Mouse (Mus musculus) small intestine, adult 2 months (tissue): ENCODE measurements around the gene Deup1. TPM values are rescaled to one million over a fixed set of nuclear protein-coding genes. Genes with fewer than 3 reads are reported as not detected.

ENCODE experiments used
- H3K27ac ChIP-seq: fragments of 200-500 bp; 2 replicates; pipeline ENCODE4 v1.5.1; 2012; ENCODE audit warnings: low read depth, low read length, control low read depth, inconsistent platforms; ENCODE audit not compliant: insufficient read depth
- H3K27me3 ChIP-seq: fragments of 200-500 bp; 2 replicates; pipeline ENCODE4 v1.6.1; 2012; ENCODE audit warnings: mild to moderate bottlenecking, moderate library complexity, low read length, inconsistent platforms; ENCODE audit not compliant: control insufficient read depth, insufficient read depth
- H3K36me3 ChIP-seq: fragments of 200-500 bp; 2 replicates; pipeline ENCODE4 v1.6.1; 2012; ENCODE audit warnings: mild to moderate bottlenecking, low read length, control low read depth, inconsistent platforms; ENCODE audit not compliant: control insufficient read depth, insufficient read depth
- H3K4me1 ChIP-seq: fragments of 200-500 bp; 2 replicates; pipeline ENCODE4 v1.6.1; 2012; ENCODE audit warnings: low read length, inconsistent platforms, mixed read lengths; ENCODE audit not compliant: control insufficient read depth, insufficient read depth, insufficient read length
- H3K4me3 ChIP-seq: fragments of 200-500 bp; 2 replicates; pipeline ENCODE4 v1.5.1; 2012; ENCODE audit warnings: low read depth, mild to moderate bottlenecking, control low read depth, inconsistent platforms, low read length, moderate library complexity
- CTCF ChIP-seq: fragments of 200-500 bp; IDR thresholded peaks from 2 replicates; pipeline ENCODE4 v1.5.1; 2012; ENCODE audit warnings: low read depth, mild to moderate bottlenecking, control low read depth, inconsistent platforms, low read length, moderate library complexity, mixed read lengths; ENCODE audit not compliant: insufficient replicate concordance, insufficient read length; ENCODE audit errors: extremely low read depth
- POLR2A ChIP-seq: fragments of 200-500 bp; IDR thresholded peaks from 2 replicates; pipeline ENCODE4 v1.6.1; 2012; ENCODE audit warnings: low read depth, mild to moderate bottlenecking, control low read depth, inconsistent platforms, low read length, moderate library complexity
- WGBS: fragments of 180-500 bp; shearing (Covaris S2); methylation state at CpG from one replicate; pipeline ENCODE4 v1.1.7; 2018; 5-methylcytosine and 5-hydroxymethylcytosine counted together
- polyA plus RNA-seq: library from polyadenylated mRNA; depleted of rRNA; stranded (reverse); fragments of >200 nt; gene quantifications from 2 replicates; pipeline ENCODE4 v1.2.3, GENCODE M21; 2012

Gene Deup1
- polyA plus RNA-seq, 1 experiment: not detected

DNA sequence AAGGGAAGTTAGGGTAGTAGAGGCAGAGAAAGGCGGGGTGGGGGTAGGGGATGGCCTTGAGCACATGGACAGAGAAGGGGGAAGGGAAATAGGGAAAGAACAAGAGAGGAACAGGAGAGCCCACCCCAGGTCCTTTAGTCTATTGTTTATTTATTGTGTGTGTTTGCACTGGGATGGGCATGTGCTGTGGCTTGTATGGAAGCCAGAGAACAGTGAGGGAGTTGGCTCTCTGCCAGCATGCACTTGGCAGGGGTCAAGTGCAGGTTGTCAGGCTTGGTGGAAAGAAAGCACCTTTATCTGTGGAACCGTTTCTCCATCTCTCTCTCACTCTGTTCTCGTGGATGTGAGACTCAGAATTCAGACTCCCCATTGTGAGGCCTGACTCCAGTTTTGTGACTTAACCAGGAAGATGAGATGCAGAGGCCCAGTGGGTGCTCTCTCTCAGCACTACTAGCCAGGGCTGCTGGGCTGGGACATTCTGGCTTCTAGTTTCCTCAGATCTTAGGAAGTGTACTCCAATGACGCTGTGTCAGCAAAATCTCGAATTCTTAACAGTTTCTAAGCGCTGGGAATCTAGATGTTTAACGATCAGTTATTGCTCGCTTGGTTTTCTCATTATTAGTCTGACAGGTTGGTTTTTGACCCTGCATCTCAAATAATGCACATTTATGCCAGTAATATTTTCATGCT is 98.3 kb downstream of the Deup1 start:
- 28% methylated on average over 8 of the region's 8 CpGs for WGBS
- Histone ChIP-seq H3K27me3 (no peaks in the 10 kb centered on the region), H3K4me1 (peaks cover 17% of the 10 kb centered on the region), H3K4me3 (no peak overlapping the region), H3K36me3 (0 out of 2 replicates have a peak, but pooled peaks cover 5% of the 10 kb centered on the region), H3K27ac (peak overlapping the region; percentile 51; the same call in 1 of the 2 replicates)
- TF ChIP-seq CTCF (no peak), POLR2A (no peak)

GRCm38 (mm10) chr9:15528368-15528767 is 99.4 kb downstream of the Deup1 start:
- 54% methylated on average over 7 of the region's 7 CpGs for WGBS
- H3K27ac ChIP-seq: no peak overlapping the region
- no peak for TF ChIP-seq POLR2A
- TF ChIP-seq CTCF: no peak
- 0 out of 2 replicates have a peak, but pooled peaks cover 5% of the 10 kb centered on the region for H3K36me3 ChIP-seq
- H3K27me3 ChIP-seq: no peaks in the 10 kb centered on the region
- peaks cover 19% of the 10 kb centered on the region for H3K4me1 ChIP-seq
- H3K4me3 ChIP-seq: no peak overlapping the region

GRCm38 (mm10) chr9:15527846-15528245 is 99.9 kb downstream of the Deup1 start:
- no peaks in the 10 kb centered on the region for H3K27me3 ChIP-seq
- TF ChIP-seq POLR2A (no peak), CTCF (no peak)
- H3K4me3 ChIP-seq: no peak overlapping the region
- H3K27ac ChIP-seq: no peak overlapping the region
- WGBS: 28% methylated on average over 6 of the region's 6 CpGs
- H3K36me3 ChIP-seq: 0 out of 2 replicates have a peak, but pooled peaks cover 5% of the 10 kb centered on the region
- H3K4me1 ChIP-seq: peaks cover 19% of the 10 kb centered on the region

GRCm38 (mm10) chr9:15526539-15526938 is 101.2 kb downstream of the Deup1 start:
- TF ChIP-seq POLR2A (no peak), CTCF (no peak)
- H3K36me3 ChIP-seq: 0 out of 2 replicates have a peak, but pooled peaks cover 5% of the 10 kb centered on the region
- peaks cover 22% of the 10 kb centered on the region for H3K4me1 ChIP-seq
- no peak overlapping the region for H3K4me3 ChIP-seq
- WGBS: 83% methylated on average over 7 of the region's 7 CpGs
- H3K27ac ChIP-seq: no peak overlapping the region
- H3K27me3 ChIP-seq: no peaks in the 10 kb centered on the region

- no peaks in the 10 kb centered on the region for H3K27me3 ChIP-seq
- H3K4me1 ChIP-seq: peaks cover 17% of the 10 kb centered on the region
- WGBS: 46% methylated on average over 8 of the region's 8 CpGs
- 0 out of 2 replicates have a peak, but pooled peaks cover 3% of the 10 kb centered on the region for H3K36me3 ChIP-seq
- no peak overlapping the region for H3K4me3 ChIP-seq
- TF ChIP-seq POLR2A (no peak), CTCF (no peak)
- H3K27ac ChIP-seq: no peak overlapping the region
Observed at GRCm38 (mm10) chr9:15525246-15525645, 102.5 kb downstream of the Deup1 start.

DNA sequence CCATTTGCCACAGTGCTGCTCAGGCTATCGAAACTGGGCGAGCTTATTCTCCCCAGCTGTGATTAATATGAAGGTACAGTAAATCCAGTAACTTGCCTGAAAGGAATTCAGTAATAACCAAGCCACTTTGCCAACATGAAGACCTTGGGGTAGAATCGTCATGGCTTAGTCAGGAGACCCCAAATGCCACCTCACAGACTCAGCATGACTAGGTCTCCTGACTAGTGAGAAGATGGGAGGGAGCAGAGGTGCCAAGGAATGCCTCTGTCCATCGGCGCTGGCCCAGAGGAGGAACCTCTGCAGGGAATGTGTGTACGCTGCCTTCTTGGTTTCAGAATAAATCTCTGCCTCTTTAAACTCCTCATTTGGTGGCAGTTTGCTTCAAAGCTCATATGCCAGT is 104.1 kb downstream of the Deup1 start:
- TF ChIP-seq POLR2A (no peak), CTCF (no peak)
- Histone ChIP-seq H3K4me3 (no peak overlapping the region), H3K36me3 (0 out of 2 replicates have a peak, but pooled peaks cover 3% of the 10 kb centered on the region), H3K27me3 (no peaks in the 10 kb centered on the region), H3K27ac (no peak overlapping the region), H3K4me1 (peaks cover 6% of the 10 kb centered on the region)
- 91% methylated on average over 6 of the region's 6 CpGs for WGBS

- Histone ChIP-seq H3K27me3 (no peaks in the 10 kb centered on the region), H3K4me3 (no peak overlapping the region), H3K4me1 (peaks cover 6% of the 10 kb centered on the region), H3K27ac (no peak overlapping the region), H3K36me3 (0 out of 2 replicates have a peak, but pooled peaks cover 3% of the 10 kb centered on the region)
- TF ChIP-seq CTCF: no peak
- TF ChIP-seq POLR2A: no peak
- 63% methylated on average over 5 of the region's 5 CpGs for WGBS
Observed at GRCm38 (mm10) chr9:15522887-15523286, 104.8 kb downstream of the Deup1 start.
